Mouse (Mus musculus): ENCODE results near the gene Tmem209. TPM values are rescaled to one million over a fixed set of nuclear protein-coding genes. Genes with fewer than 3 reads are reported as not detected.

Tmem209 gene
- polyA plus RNA-seq, 1 experiment from 2014 or later: 39.9 TPM

DNA sequence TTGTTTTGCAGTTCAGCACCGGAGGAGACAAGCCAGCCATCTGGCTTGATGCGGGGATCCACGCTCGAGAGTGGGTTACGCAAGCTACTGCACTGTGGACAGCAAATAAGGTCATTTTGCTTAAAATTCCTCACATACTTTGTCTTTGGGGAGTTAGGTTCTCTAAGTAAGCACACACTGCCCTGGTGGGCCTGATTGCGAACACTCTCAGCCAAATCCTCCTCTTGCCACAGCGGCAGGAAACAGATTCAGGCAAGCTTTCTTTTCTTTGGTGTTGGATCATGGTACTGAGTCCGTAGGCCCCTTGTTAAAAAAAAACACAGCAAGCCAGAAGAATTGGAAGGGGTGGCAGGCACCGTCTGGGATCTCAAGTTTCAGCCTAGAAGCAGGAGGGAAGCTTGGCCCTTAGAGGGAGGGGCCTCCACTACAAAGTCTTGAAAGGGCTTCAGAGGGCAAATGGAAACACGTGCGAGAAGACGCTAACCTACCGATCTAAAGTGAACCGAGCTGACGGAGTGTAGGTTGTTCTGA lies 39.7 kb upstream of the Tmem209 start:
- peak; percentile 63 for ATAC-seq (ENCODE audit: insufficient number of reproducible peaks, insufficient read depth, low FRiP score, low TSS enrichment, low read depth)
- peak overlapping the region; percentile 40 for H3K4me2 ChIP-seq
- WGBS: 5% methylated on average over 15 of the region's 15 CpGs
- no peak overlapping the region; the same call in 1 of the 2 replicates for H3K9ac ChIP-seq (replicated peaks)
- peaks cover 87% of the 10 kb centered on the region for H3K4me1 ChIP-seq (replicated peaks)
- H3K4me3 ChIP-seq (replicated peaks): no peak overlapping the region
- no peaks in the 10 kb centered on the region for H3K27me3 ChIP-seq
- peak overlapping the region; percentile 98 for H3K27ac ChIP-seq
- H3K36me3 ChIP-seq: no peaks in the 10 kb centered on the region; the same call in 1 of the 2 replicates
- H3K9me3 ChIP-seq: 0 out of 2 replicates have a peak, but pooled peaks cover 4% of the 10 kb centered on the region

DNA sequence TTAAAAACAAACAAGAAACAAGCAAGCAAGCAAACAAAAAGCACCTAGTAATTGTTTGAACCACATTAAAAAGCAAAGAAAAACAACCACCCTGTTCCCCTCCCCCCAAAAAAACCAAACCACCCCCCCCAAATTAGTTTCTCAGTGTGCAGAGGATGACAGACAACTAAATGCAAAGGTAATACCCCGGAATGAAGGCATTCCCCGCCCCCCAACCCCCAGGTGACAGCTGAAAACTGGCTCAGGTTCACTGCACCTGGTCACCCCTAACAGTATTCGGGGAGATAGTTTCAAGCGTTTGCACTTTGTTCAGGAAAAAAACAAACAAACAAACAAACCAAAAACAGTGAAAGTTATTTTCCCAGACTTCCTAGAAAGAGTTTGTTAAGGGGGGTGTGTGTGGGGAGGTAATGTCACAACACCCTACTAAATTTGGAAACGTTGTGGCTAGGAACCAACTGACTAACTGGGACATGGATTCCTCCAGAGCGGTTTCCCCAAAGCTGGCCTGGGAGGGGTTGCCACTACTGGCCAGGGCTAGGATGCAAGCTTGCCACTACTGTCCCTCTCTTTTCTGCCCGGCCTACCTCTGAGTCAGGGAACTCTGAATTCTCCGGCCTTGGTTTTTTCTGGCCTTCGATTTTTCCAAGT lies 38.2 kb upstream of the Tmem209 start:
- 18% methylated on average over 9 of the region's 9 CpGs for WGBS
- Histone ChIP-seq H3K4me3 (replicated peaks) (no peak overlapping the region), H3K36me3 (no peaks in the 10 kb centered on the region), H3K4me1 (replicated peaks) (peaks cover 87% of the 10 kb centered on the region), H3K9me3 (0 out of 2 replicates have a peak, but pooled peaks cover 4% of the 10 kb centered on the region), H3K4me2 (peak overlapping the region; percentile 50), H3K9ac (replicated peaks) (peak overlapping the region; percentile 37; the same call in 1 of the 2 replicates), H3K27me3 (no peaks in the 10 kb centered on the region), H3K27ac (peak overlapping the region; percentile 98)
- no peak for ATAC-seq (ENCODE audit: insufficient number of reproducible peaks, insufficient read depth, low FRiP score, low TSS enrichment, low read depth)

DNA sequence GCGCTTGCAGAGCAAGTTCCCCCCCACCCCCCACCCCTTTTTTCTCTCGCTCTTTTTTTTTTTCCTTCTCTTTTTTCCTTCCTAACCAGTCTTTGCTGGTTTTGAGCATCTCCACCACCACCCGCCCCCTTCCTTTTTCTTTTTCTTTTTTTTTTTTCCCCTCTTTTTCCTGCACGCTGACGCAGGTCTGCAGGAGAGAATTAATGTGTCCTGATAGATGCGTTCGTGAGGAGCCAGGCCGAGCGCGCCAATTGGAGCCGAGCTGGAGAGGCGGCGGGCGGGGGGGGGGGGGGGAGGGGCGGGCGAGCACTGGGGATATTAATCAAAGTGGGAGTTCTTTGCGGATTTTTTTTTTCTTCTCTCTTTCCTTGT lies 37.7 kb upstream of the Tmem209 start:
- Histone ChIP-seq H3K27ac (peak overlapping the region; percentile 98), H3K4me2 (peak overlapping the region; percentile 50), H3K9ac (replicated peaks) (peak overlapping the region; percentile 37), H3K36me3 (no peaks in the 10 kb centered on the region), H3K4me3 (replicated peaks) (no peak overlapping the region), H3K9me3 (0 out of 2 replicates have a peak, but pooled peaks cover 4% of the 10 kb centered on the region), H3K4me1 (replicated peaks) (peaks cover 88% of the 10 kb centered on the region), H3K27me3 (no peaks in the 10 kb centered on the region)
- ATAC-seq (ENCODE audit: insufficient number of reproducible peaks, insufficient read depth, low FRiP score, low TSS enrichment, low read depth): no peak
- WGBS: 2% methylated on average over 16 of the region's 17 CpGs

DNA sequence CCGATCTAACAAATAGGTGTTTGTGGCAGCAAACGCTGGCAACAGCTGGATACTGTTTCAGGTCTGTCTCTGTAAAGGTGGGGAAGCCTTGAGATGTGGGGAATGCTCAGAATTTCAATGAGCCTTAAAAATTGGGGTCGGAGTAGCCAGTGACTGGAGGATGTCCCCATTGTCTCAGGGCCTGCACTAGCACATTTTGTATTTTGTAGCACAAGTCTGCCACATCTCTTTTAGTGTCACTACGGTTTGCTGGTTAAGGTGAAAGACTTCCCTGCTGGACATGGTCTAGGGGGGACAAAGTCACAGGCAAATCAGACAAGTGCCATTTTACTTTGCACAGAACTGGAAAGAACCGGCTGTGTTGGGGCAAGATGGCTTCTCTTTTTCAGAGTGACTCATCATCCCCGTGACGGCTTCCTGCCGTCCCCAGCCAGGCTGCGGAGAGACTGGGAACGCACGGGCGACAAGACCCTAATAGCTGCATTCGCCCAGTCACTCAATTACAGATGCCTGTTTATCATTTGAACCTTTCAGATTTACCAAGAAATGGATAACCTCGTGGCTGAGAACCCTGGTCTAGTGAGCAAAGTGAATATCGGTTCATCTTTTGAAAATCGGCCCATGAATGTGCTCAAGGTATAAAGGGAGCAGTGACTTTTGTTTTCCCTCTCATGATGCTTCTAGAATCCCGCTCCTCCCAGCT lies 37.1 kb upstream of the Tmem209 start:
- Histone ChIP-seq H3K4me1 (replicated peaks) (peaks cover 88% of the 10 kb centered on the region), H3K27me3 (no peaks in the 10 kb centered on the region), H3K36me3 (no peaks in the 10 kb centered on the region), H3K9ac (replicated peaks) (peak overlapping the region; percentile 37), H3K4me3 (replicated peaks) (peak overlapping the region; percentile 14), H3K9me3 (0 out of 2 replicates have a peak, but pooled peaks cover 4% of the 10 kb centered on the region), H3K4me2 (peak overlapping the region; percentile 50), H3K27ac (peak overlapping the region; percentile 98)
- 9% methylated on average over 17 of the region's 17 CpGs for WGBS
- ATAC-seq (ENCODE audit: insufficient number of reproducible peaks, insufficient read depth, low FRiP score, low TSS enrichment, low read depth): no peak

DNA sequence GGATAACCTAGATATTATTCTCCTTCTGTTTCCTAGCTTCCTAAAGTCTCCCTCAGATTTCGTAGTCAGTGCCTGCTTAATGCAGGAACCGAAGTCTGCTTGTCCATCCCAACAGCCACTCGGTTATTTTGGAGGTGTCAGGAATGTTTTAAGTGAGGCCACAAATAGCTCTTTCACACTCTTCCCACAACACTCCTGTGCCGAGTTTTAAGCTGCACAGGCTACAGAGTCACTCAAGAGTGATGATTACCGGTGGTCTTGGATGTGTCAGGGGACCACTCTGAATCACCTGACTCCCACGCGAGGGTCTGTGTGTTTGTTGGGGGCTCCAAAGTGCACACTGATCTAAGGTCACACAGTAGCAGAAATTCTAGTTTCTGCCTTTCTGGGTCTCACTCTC lies 36.1 kb upstream of the Tmem209 start:
- no peak for ATAC-seq (ENCODE audit: insufficient number of reproducible peaks, insufficient read depth, low FRiP score, low TSS enrichment, low read depth)
- Histone ChIP-seq H3K4me2 (peak overlapping the region; percentile 50), H3K9me3 (no peaks in the 10 kb centered on the region), H3K36me3 (no peaks in the 10 kb centered on the region), H3K4me3 (replicated peaks) (peak overlapping the region; percentile 25; the same call in 1 of the 2 replicates), H3K27me3 (no peaks in the 10 kb centered on the region), H3K4me1 (replicated peaks) (peaks cover 92% of the 10 kb centered on the region), H3K9ac (replicated peaks) (no peak overlapping the region), H3K27ac (peak overlapping the region; percentile 98)
- 42% methylated on average over 7 of the region's 7 CpGs for WGBS

GRCm38 (mm10) chr6:30543851-30544250 lies 34.3 kb upstream of the Tmem209 start:
- no peaks in the 10 kb centered on the region for H3K9me3 ChIP-seq
- no peaks in the 10 kb centered on the region for H3K36me3 ChIP-seq
- 3% methylated on average over 8 of the region's 8 CpGs for WGBS
- H3K27ac ChIP-seq: peak overlapping the region; percentile 98
- peak overlapping the region; percentile 25 for H3K4me3 ChIP-seq (replicated peaks)
- H3K27me3 ChIP-seq: no peaks in the 10 kb centered on the region
- H3K4me2 ChIP-seq: peak overlapping the region; percentile 50
- H3K4me1 ChIP-seq (replicated peaks): peaks cover 81% of the 10 kb centered on the region
- H3K9ac ChIP-seq (replicated peaks): peak overlapping the region; percentile 42; the same call in 1 of the 2 replicates
- no peak for ATAC-seq (ENCODE audit: insufficient number of reproducible peaks, insufficient read depth, low FRiP score, low TSS enrichment, low read depth)

- Histone ChIP-seq H3K36me3 (no peaks in the 10 kb centered on the region), H3K4me3 (replicated peaks) (no peak overlapping the region), H3K4me2 (peak overlapping the region; percentile 50; the same call in 1 of the 2 replicates), H3K27ac (peak overlapping the region; percentile 98), H3K4me1 (replicated peaks) (peaks cover 81% of the 10 kb centered on the region), H3K27me3 (no peaks in the 10 kb centered on the region), H3K9ac (replicated peaks) (peak overlapping the region; percentile 42), H3K9me3 (no peaks in the 10 kb centered on the region)
- WGBS: 6% methylated on average over 12 of the region's 12 CpGs
- ATAC-seq (ENCODE audit: insufficient number of reproducible peaks, insufficient read depth, low FRiP score, low TSS enrichment, low read depth): no peak
These were observed 33.5 kb upstream of the Tmem209 start for GRCm38 (mm10) chr6:30543077-30543476.

DNA sequence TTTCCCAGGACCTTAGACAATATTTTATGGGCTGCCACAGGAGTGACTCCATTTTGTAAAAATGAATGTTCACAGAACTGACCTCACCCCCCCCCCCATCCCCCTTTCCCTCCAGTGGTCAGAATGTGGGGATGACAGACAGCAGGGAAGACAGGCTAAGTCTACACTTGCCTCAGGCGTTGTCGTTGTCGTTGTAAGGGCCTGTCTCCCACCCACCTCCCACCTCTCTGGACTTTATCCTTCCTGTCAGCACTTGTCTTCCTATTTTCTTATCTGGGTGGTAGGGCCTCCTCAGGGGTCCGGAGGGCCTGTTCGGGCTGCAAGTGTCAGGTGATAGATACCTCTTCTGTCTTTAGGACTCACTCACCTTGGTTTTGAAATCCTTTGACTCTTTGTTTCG lies 32.7 kb upstream of the Tmem209 start:
- Histone ChIP-seq H3K4me1 (replicated peaks) (peaks cover 80% of the 10 kb centered on the region), H3K4me3 (replicated peaks) (no peak overlapping the region), H3K9me3 (no peaks in the 10 kb centered on the region), H3K27ac (peak overlapping the region; percentile 98), H3K27me3 (no peaks in the 10 kb centered on the region), H3K4me2 (no peak overlapping the region), H3K9ac (replicated peaks) (no peak overlapping the region), H3K36me3 (no peaks in the 10 kb centered on the region)
- 28% methylated on average over 6 of the region's 6 CpGs for WGBS
- no peak for ATAC-seq (ENCODE audit: insufficient number of reproducible peaks, insufficient read depth, low FRiP score, low TSS enrichment, low read depth)

GRCm38 (mm10) chr6:30541009-30541799 lies 31.6 kb upstream of the Tmem209 start, which contains the start of gene Cpa2:
Cpa2 (plus strand) TSS chr6:30541582.
- H3K27ac ChIP-seq: peak within 1 kb of the TSS; percentile 98
- no peak for ATAC-seq (ENCODE audit: insufficient number of reproducible peaks, insufficient read depth, low FRiP score, low TSS enrichment, low read depth)
- WGBS: 44% methylated on average over 11 of the region's 11 CpGs
- H3K4me1 ChIP-seq (replicated peaks): peaks cover 71% of the 10 kb centered on the region
- no peak within 1 kb of the TSS for H3K4me2 ChIP-seq
- H3K4me3 ChIP-seq (replicated peaks): no peak within 1 kb of the TSS
- no peaks in the 10 kb centered on the region for H3K36me3 ChIP-seq
- no peaks in the 10 kb centered on the region for H3K9me3 ChIP-seq
- no peaks in the 10 kb centered on the region for H3K27me3 ChIP-seq
- H3K9ac ChIP-seq (replicated peaks): no peak within 1 kb of the TSS

- Histone ChIP-seq H3K27me3 (no peaks in the 10 kb centered on the region), H3K4me2 (no peak overlapping the region), H3K4me3 (replicated peaks) (no peak overlapping the region), H3K4me1 (replicated peaks) (peaks cover 47% of the 10 kb centered on the region), H3K27ac (peak overlapping the region; percentile 89), H3K36me3 (no peaks in the 10 kb centered on the region), H3K9me3 (no peaks in the 10 kb centered on the region), H3K9ac (replicated peaks) (no peak overlapping the region)
- WGBS: 40% methylated on average over 5 of the region's 5 CpGs
- no peak for ATAC-seq (ENCODE audit: insufficient number of reproducible peaks, insufficient read depth, low FRiP score, low TSS enrichment, low read depth)
These were observed 29.2 kb upstream of the Tmem209 start for GRCm38 (mm10) chr6:30538800-30539199.
